Mouse (Mus musculus) liver (tissue): ENCODE measurements around the gene Ociad2.

ENCODE experiments used
- DNase-seq: peaks from one replicate; pipeline ENCODE4 v3.0.0-alpha.2; 2020; ENCODE audit warnings: mixed read lengths

Ociad2 gene

DNA sequence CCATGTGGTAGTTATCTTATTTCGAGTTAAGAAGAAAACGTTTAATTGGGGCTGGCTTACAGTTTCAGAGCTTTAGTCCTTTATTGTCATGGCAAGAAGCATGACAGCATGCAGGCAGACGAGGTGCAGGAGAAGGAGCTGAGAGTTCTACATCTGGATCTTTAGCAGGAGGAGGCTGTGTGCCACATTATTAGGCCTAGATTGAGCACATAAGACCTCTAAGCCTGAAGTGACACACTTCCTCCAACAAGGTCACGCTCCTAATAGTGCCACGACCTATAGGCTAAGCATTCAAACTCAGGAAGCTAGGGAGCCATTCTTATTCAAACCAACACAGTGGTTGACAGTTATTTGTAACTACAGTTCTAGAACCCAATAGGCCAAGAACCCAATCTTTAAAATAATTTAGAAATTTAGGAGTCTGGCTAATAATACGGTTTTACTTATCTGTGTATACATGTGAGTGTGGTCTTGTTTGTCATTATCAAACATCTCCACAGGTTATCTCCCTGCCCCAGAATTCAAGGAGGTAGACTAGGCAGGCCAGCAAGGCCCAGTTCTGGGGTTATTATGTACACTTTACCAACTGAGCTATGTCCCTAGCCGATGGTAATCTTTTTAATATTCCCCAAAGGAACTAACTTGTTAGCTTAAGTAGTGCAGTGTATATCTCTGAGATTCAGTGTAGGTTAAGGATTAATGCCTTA is 39.1 kb downstream of the Ociad2 start:
- DNase-seq = peak; percentile 28

DNA sequence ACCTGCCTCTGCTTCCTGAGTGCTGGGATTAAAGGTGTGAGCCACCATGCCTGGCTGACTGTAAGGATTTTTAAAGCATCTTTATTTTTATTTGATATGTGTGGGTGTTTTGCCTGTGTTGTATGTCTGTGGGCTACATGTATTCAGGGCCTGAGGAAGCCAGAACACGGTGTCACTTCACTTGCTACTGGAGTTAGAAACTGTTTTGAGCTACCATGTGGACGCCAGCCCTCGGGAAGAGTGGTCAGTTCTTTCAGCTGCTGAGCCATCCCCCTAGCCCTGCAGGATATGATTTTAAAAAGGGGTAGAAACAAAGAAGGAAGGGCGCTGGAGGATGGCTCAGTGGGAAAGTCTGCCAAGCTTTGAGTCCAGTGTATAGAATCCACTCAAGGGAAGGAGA is 44.9 kb downstream of the Ociad2 start:
- no peak for DNase-seq

DNA sequence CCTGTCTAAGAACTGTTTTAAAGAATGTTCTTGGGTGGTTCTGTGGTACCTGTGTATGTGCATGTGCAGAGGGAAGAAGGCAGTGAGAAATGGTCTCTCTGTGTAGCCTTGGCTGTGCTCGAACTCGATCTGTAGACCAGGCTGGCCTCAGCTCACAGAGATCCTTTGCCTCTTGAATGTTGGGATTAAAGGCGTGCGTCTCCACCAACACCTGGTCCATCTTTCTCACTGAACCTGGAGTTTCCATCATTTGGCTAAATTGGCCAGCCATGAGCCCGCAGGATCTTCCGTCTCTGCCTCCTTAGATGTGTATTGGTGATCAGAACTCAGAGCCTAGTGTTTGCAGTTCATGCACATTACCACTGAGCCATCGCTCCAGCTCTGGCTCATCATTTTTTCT is 45.8 kb downstream of the Ociad2 start:
- no peak for DNase-seq

DNA sequence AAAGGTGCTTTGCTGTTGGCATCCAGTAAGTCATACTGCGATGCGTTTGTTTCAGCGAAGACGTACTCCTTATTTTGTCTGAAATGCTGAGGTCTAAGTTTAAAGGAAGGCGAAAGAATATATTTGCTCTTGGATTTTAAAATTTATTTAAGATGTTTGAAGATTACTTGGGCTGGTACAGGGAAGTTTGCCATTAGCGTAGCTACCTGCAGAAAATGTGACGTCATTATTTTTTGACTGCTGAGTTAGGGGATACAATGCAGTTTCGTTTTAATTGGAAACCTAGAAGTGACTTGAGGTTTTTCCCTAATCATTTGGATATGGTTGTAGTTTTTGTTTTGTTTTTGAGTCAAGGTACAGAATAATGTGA is 47.4 kb downstream of the Ociad2 start:
- no peak for DNase-seq

DNA sequence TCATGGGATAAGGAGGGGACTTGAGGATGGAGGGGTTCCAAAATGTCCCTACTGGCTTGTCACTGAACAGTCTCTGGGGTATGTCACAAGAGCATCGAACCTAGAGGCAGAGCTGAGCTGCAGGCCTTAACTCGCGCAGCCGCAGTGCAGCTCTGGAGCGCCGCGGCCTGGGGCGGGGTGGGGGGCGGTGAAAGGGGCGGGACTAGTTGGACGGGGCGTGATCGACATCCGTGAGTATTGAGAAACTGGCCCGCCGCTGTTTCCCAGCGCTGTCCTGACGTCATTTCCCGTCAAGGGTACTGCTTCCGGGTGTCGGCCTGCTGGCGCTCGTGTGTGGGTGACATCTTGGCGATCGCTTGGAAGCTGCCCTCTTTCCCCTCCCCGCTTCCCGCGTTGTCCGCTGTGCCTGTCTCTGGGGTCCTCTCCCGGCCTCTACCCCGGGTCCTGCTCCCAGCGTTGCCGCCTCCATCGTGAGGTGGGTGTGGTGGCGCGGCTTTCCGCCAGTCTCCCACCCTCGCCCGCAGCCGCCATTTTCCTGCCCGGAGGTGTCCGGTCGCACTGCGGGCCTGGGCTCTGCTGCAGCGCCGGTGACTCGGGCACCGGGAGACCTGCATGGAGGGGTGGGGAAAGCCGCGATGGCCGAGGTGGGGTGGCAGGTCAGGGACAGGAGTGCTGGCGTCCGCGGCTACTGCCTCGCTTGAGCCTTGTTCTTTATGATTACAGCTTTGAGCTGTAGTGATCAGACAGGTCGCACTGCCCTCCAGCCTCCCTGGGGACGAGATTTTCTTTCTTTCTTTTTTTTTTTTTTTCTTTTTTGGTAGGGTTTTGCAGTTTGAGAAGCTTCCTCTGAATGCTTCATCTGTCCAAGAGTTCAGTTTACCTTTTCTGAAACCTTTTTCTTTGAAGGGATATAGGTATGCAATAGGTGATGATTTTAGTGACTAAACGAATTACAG is 48.0 kb downstream of the Ociad2 start, which contains the start of gene Ociad1:
TSS of gene Ociad1 (plus strand) at position 283 of the 956 bp plus-strand sequence.
- DNase-seq = peak; percentile 98

DNA sequence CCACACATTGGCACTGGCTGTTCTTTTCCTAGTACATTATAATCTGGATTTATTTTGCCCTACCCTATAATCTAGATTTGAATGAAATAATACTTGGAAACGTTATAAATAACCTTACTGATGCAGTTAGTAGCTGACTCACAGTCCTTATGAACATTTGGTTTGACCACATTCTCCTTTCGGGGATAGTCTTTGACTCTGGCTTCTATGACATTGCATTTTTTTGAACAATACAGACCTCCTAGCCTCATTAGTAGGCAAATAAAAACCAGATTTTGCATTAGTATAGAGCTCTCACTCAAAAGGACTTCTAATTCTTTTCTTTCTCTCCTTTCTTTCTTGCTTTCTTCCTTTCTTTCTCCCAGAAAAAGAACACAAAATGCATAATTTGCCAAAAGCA is 50.9 kb downstream of the Ociad2 start:
- DNase-seq = no peak

DNA sequence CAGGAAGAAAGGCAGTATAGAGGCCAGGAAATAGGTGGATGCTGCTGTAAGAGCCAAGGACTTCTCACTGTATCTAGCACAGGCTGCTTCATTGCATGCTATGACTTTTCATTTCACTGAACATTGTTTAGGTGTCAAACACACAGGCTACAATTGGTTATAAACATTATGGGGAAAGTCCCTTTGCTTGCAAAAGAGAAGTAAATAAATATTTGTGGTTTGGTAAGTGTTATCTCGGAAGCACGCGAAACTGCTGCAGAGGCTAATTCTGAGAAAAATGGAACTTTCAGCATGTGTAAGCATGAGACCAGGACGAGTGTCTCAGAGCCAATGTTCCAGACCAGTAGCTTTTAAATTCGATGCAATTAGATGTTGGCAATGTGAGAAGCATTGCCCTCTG is 54.2 kb downstream of the Ociad2 start:
- DNase-seq = no peak

DNA sequence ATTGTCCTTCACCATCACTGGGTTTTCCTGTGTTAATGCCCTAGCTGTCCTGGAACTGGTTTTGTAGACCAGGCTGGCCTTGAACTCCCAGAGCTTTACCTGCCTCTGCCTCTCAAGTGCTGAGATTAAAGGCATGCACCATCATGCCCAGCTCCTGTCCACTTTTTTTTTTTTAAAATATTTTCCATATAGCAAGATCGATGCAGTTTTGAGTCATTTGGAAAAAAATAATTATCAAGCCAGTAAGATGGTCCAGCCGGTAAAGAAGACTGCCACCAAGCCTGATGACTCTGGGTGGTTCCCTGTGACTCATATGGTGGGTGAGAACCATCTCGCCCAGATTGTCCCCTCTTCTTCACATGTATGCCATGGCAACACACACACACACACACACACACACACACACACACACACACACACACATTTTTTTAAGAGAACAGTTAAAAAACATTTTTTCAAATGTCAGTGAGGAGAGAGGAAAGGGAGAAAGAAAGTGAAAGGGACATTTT is 55.3 kb downstream of the Ociad2 start:
- DNase-seq = no peak

DNA sequence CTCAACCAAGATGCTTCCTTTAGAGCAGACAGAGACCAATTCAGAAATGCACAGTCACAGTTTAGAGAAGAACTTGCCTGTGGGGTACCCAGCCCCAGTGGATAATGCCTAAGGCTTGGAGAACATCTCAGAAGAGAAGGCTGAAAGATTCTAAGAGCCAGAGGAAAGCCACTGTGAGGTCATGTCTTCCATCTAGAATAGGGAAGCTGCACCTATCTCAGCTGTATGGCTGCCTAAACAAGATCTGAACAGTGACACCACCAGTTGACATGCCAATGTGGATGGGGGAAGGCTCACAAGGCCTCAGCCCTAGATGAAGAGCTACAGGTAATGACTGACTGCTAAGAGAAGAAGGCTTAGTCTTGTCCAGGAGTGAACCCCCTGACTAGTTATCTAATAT is 56.8 kb downstream of the Ociad2 start:
- DNase-seq = no peak

DNA sequence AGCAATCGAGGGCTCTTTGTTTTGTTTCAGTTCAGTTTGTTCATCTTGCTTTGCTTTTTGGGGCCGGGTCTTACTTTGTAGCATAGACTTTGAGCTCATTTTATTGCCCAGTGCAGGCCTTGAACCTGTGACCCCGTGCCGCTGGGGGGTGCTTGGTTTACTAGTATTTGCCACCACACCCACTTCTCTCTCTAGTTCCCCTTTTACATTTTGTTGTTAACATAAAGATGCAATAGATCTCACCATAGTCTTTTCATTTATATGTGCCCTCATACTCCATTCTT is 60.3 kb downstream of the Ociad2 start:
- no peak for DNase-seq

DNA sequence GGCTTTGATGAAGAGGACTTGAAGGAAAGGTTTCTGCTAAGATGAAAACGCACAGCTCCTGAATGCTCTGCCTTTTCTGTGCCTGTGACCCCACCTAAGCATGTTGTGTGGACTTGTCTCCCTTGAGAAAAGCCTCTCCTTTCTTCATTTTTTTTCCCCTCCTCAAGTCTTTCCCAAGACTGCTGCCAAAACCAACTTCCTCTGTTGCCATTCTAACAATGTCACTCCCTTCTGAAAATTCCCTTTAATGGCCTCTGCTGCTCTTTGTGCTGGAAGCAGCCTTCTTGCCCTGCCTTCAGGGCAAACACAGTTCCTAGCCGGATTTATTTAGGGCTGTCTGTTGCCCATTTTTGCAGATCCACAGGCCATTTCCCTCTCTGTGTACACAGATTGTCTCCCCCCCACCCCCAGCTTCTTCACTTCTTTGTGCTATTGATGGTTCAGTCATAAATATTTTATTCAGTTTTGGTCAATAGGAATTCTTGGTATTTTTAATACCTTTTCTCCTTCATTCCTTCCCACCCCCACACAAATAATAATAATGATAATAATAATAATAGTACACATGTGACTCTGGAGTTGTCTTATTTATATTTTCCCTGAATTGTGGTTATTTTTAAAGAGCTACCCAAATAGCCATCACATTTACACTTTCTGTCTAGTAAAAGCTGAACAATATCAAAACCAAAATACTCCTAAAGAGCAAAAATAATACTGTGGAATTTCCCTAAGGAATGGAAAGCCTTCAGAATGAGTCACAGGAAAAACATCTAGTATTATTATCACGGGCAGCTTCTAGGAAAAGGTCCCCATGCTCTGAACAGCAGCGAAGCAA is 60.9 kb downstream of the Ociad2 start:
- no peak for DNase-seq

DNA sequence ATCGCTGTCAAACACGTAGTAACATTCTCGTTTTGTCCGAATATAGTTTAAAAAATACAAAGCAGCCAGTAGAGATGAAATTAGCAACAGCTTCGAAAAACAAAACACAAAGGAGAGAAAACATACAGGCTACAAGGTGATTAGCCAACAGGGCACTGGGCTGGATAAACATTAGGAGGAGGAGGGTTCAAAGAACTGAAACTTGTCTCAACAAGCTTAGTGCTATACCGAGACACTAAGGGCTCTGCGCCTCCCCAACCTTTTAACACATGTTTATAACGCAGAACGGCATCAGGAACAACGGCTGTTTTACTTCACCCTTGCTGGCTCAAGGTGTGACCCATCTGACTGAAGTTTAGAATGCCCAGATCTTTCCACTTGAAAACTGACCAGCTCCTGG is 61.6 kb downstream of the Ociad2 start:
- DNase-seq = no peak

DNA sequence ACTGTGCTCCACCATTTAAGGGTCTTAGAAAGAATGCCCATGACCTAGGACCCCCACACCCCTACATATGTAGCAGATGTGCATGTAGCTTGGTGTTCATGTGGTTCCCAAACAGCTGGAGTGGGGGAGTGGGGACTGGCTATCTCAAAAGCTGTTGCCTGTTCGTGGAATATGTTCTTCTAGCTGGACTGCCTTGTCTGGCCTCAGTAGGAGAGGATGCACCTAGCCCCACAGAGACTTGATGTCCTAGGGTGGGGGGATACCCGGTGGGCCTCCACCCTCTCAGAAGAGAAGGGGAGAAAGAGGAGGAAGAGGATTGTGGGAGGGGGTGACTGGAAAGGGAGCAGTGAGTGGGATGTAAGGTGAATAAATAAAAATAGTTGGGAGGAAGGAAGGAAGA is 65.9 kb downstream of the Ociad2 start:
- no peak for DNase-seq

DNA sequence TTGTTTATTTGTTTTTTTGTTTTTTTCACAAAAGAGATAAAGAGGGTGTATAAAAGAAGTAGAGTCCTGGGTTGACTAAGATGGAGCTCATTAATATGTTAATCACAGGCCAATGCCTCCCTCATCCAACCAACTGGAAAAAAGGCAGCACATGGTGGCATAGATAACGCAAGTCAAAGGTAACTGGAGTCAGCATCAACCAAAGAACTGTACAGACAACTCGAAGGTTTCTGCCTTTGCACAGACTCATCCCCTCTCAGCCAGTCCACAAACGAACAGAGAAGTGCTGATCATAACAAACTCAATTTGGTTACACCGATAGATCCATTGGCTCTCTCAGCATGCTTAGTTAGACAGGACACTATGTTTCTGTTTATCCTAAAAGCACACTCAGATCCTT is 67.7 kb downstream of the Ociad2 start:
- DNase-seq = no peak
